Mouse (Mus musculus): ENCODE measurements around the gene Tbpl1. TPM values are rescaled to one million over a fixed set of nuclear protein-coding genes. Genes with fewer than 3 reads are reported as not detected.

The Tbpl1 gene
- total RNA-seq (2012; rRNA removed) (36.6 and 47.1 TPM in 2 replicates), polyA plus RNA-seq (2012; ENCODE audit: insufficient read depth in 1 of 2, insufficient read length in 2 of 2, low read depth in 1 of 2, low replicate concordance in 2 of 2, missing spikeins in 1 of 2) (10 to 100 TPM in 1 of 2 experiments, not detected in 1; 41.8 TPM)

- H3K9me3 ChIP-seq (replicated peaks; ENCODE audit: insufficient read depth, low read length), result no peaks in the 10 kb centered on the region
- H3K4me1 ChIP-seq (ENCODE audit: control insufficient read depth in 1 of 2, insufficient read depth in 2 of 2, low read length in 2 of 2), result peaks cover 20 to 28% of the 10 kb centered on the region in 2 experiments
- no peaks in the 10 kb centered on the region for H3K27me3 ChIP-seq (ENCODE audit: control insufficient read depth in 1 of 2, insufficient read depth in 2 of 2, low read length in 2 of 2)
- H3K27ac ChIP-seq (ENCODE audit: control insufficient read depth, low read depth, low read length), result peak within 1 kb of the TSS; percentile 92
- H3K4me3 ChIP-seq (ENCODE audit: control insufficient read depth in 1 of 2, insufficient read depth in 1 of 2, low read depth in 2 of 2, low read length in 2 of 2), result peak within 1 kb of the TSS; percentile 94 to 100
- peak within 1 kb of the TSS; percentile 99 for H3K9ac ChIP-seq (ENCODE audit: control insufficient read depth, low read depth, low read length, poor library complexity, severe bottlenecking)
- TF ChIP-seq TCF12 (IDR thresholded peaks at IDR 0.05; ENCODE audit: low read depth, low read length), result peak; percentile 87
- TF ChIP-seq E2F4 (IDR thresholded peaks at IDR 0.05; ENCODE audit: borderline replicate concordance, low read depth, low read length), result no peak
- peak; percentile 82; the same call in 1 of the 2 replicates for TF ChIP-seq GABPA (IDR thresholded peaks at IDR 0.05; ENCODE audit: low read depth, low read length)
- TF ChIP-seq NELFE (IDR thresholded peaks at IDR 0.05; ENCODE audit: low read depth, low read length), result peak; percentile 84
- TF ChIP-seq UBTF (IDR thresholded peaks at IDR 0.05; ENCODE audit: borderline replicate concordance, insufficient read depth, low read depth, low read length), result no peak
- TF ChIP-seq MAFK (IDR thresholded peaks at IDR 0.05; ENCODE audit: borderline replicate concordance, low read depth, low read length), result no peak
- no peak for TF ChIP-seq JUND (IDR thresholded peaks at IDR 0.05; ENCODE audit: low read depth, low read length)
- TF ChIP-seq CTCF (IDR thresholded peaks at IDR 0.05 in 2 of 3, conservative IDR thresholded peaks at IDR 0.05 in 1 of 3; ENCODE audit: control insufficient read depth in 1 of 3, insufficient read depth in 1 of 3, low read depth in 2 of 3, low read length in 3 of 3, poor library complexity in 1 of 3, severe bottlenecking in 1 of 3), result no peak
- peak; percentile 69 for TF ChIP-seq USF1 (IDR thresholded peaks at IDR 0.05; ENCODE audit: low read depth, low read length)
- no peak for TF ChIP-seq NRF1 (IDR thresholded peaks at IDR 0.05; ENCODE audit: insufficient read depth, low read depth, low read length, poor library complexity, severe bottlenecking)
- TF ChIP-seq KAT2A (conservative IDR thresholded peaks at IDR 0.05; ENCODE audit: low read depth, low read length), result peak; percentile 73
- TF ChIP-seq HCFC1 (IDR thresholded peaks at IDR 0.05; ENCODE audit: low read depth, low read length), result peak; percentile 96
- no peak for TF ChIP-seq CHD1 (IDR thresholded peaks at IDR 0.05; ENCODE audit: low read depth, low read length)
- 0 out of 2 replicates have a peak, but pooled peaks have one; percentile 38 for TF ChIP-seq RCOR1 (IDR thresholded peaks at IDR 0.05; ENCODE audit: low read depth, low read length)
- peak; percentile 96 for TF ChIP-seq ELF1 (IDR thresholded peaks at IDR 0.05; ENCODE audit: low read depth, low read length)
- peak; percentile 50; the same call in 1 of the 2 replicates for TF ChIP-seq BHLHE40 (IDR thresholded peaks at IDR 0.05; ENCODE audit: borderline replicate concordance, low read depth, low read length)
- TF ChIP-seq POLR2AphosphoS5 (IDR thresholded peaks at IDR 0.05; ENCODE audit: borderline replicate concordance, low read depth, low read length), result no peak
- 0 out of 2 replicates have a peak, but pooled peaks have one; percentile 57 for TF ChIP-seq MAX (IDR thresholded peaks at IDR 0.05; ENCODE audit: low read length)
- TF ChIP-seq ETS1 (IDR thresholded peaks at IDR 0.05; ENCODE audit: low read depth, low read length), result peak; percentile 69; the same call in 1 of the 2 replicates
- TF ChIP-seq MAZ (IDR thresholded peaks at IDR 0.05; ENCODE audit: low read depth, low read length), result peak; percentile 81; the same call in 1 of the 2 replicates
- TF ChIP-seq MEF2A (IDR thresholded peaks at IDR 0.05; ENCODE audit: extremely low read depth, insufficient replicate concordance, low read depth, low read length, poor library complexity, severe bottlenecking), result no peak
- TF ChIP-seq POLR2A (IDR thresholded peaks at IDR 0.05; ENCODE audit: control insufficient read depth in 1 of 2, insufficient read depth in 1 of 2, low read depth in 1 of 2, low read length in 2 of 2, poor library complexity in 1 of 2), result peak; percentile 64 to 82; a peak in 3 of 4 replicates
- no peak for TF ChIP-seq SMC3 (IDR thresholded peaks at IDR 0.05; ENCODE audit: low read depth, low read length)
- TF ChIP-seq EP300 (IDR thresholded peaks at IDR 0.05; ENCODE audit: low read depth in 1 of 2, low read length in 2 of 2), result peak in 1 of 2 experiments; percentile 23; a peak in 2 of 4 replicates
- no peak for TF ChIP-seq GATA1 (IDR thresholded peaks at IDR 0.05; ENCODE audit: low read depth, low read length)
- TF ChIP-seq MYC (IDR thresholded peaks at IDR 0.05; ENCODE audit: low read depth, low read length), result no peak
- peak; percentile 84 for TF ChIP-seq POLR2AphosphoS2 (IDR thresholded peaks at IDR 0.05; ENCODE audit: low read length)
- peak; percentile 79 for TF ChIP-seq ZMIZ1 (IDR thresholded peaks at IDR 0.05; ENCODE audit: low read depth, low read length)
- TF ChIP-seq MXI1 (IDR thresholded peaks at IDR 0.05; ENCODE audit: low read depth, low read length), result peak; percentile 86
- TF ChIP-seq SIN3A (IDR thresholded peaks at IDR 0.05; ENCODE audit: low read length), result peak; percentile 94
- peak; percentile 93 for TF ChIP-seq TBP (IDR thresholded peaks at IDR 0.05; ENCODE audit: low read depth, low read length)
- no peak for TF ChIP-seq CHD2 (IDR thresholded peaks at IDR 0.05; ENCODE audit: low read length)
- no peak for TF ChIP-seq MYB (IDR thresholded peaks at IDR 0.05; ENCODE audit: low read depth, low read length)
- no peak for TF ChIP-seq ZKSCAN1 (IDR thresholded peaks at IDR 0.05; ENCODE audit: low read depth, low read length)
- DNase-seq (ENCODE audit: low read depth, low spot score), result peak; percentile 97
- peaks cover 44% of the 10 kb centered on the region for H3K79me2 ChIP-seq (ENCODE audit: control insufficient read depth, insufficient read depth, low read length, poor library complexity)
- peaks cover 8 to 41% of the 10 kb centered on the region in 2 experiments for H3K36me3 ChIP-seq (ENCODE audit: control insufficient read depth in 1 of 2, insufficient read depth in 2 of 2, low read length in 2 of 2)
Measured at GRCm38 (mm10) chr10:22731272-22732093, at the start of gene Tbpl1. Tbpl1 (minus strand) TSS chr10:22731938.

All from MEL (cell line).